Mouse (Mus musculus) intestine, postnatal 0 days (tissue): ENCODE measurements at regions not wholly inside any gene's neighbourhood (a gene's known extent, or its start where the extent isn't known, plus 50 kb on each side); places are given as distances from the start of the nearest gene placed in this dataset.
A peak's percentile ranks its signal among the peaks of the same experiment; 100 is the strongest.
"Not testable (repeated sequence)": the region's sequence is repeated elsewhere in the genome, so short reads cannot be mapped to it uniquely, and the experiment has no call there.

Experiments
- ATAC-seq: fragments of 200-750 bp; cut with Nextera tagmentation; 2 replicates; pipeline ENCODE4 v1.8.0; 2017; ENCODE audit warnings: mild to moderate bottlenecking, moderate TSS enrichment, moderate library complexity
- H3K27ac ChIP-seq: fragments of 300-500 bp; sonication (generic); 2 replicates; pipeline ENCODE4 v1.5.1; 2014; ENCODE audit warnings: mild to moderate bottlenecking, low read depth, low read length, moderate library complexity
- H3K27me3 ChIP-seq: fragments of 300-500 bp; sonication (generic); replicated peaks from 2 replicates; pipeline ENCODE4 v1.6.1; 2014; ENCODE audit warnings: low read length, mixed read lengths; ENCODE audit not compliant: control insufficient read depth, insufficient read depth
- H3K36me3 ChIP-seq: fragments of 300-500 bp; sonication (generic); 2 replicates; pipeline ENCODE4 v1.6.1; 2014; ENCODE audit warnings: mild to moderate bottlenecking, moderate library complexity; ENCODE audit not compliant: control insufficient read depth, insufficient read depth
- H3K4me1 ChIP-seq: fragments of 300-500 bp; sonication (generic); replicated peaks from 2 replicates; pipeline ENCODE4 v1.6.1; 2014; ENCODE audit warnings: antibody characterized with exemption, low read length, mixed read lengths; ENCODE audit not compliant: control insufficient read depth, insufficient read depth
- H3K4me2 ChIP-seq: fragments of 300-500 bp; sonication (generic); replicated peaks from 2 replicates; pipeline ENCODE4 v1.6.1; 2014; ENCODE audit warnings: low read depth, mild to moderate bottlenecking, moderate library complexity
- H3K4me3 ChIP-seq: fragments of 300-500 bp; sonication (generic); 2 replicates; pipeline ENCODE4 v1.5.1; 2014; ENCODE audit warnings: low read depth, low read length
- H3K9ac ChIP-seq: fragments of 300-500 bp; sonication (generic); 2 replicates; pipeline ENCODE4 v1.6.1; 2014; ENCODE audit warnings: mild to moderate bottlenecking, low read depth, low read length
- H3K9me3 ChIP-seq: fragments of 300-500 bp; sonication (generic); 2 replicates; pipeline ENCODE4 v1.6.1; 2016; ENCODE audit warnings: mixed run types; ENCODE audit not compliant: control insufficient read depth
- CTCF ChIP-seq: sonication (generic); IDR thresholded peaks from 2 replicates; pipeline ENCODE4 v1.5.1; 2016; ENCODE audit warnings: low read depth, mild to moderate bottlenecking, control low read depth, antibody characterized with exemption, moderate library complexity
- WGBS: fragments of 180-500 bp; shearing (Covaris S2); extraction: QIAGEN DNeasy Blood & Tissue Kit; methylation state at CpG from one replicate; pipeline ENCODE4 v1.1.7; 2014; 5-methylcytosine and 5-hydroxymethylcytosine counted together

GRCm38 (mm10) chr12:15520783-15521407, 295.8 kb downstream of the Trib2 start:
- no peak for ATAC-seq
- Histone ChIP-seq H3K9ac (no peak overlapping the region), H3K27me3 (no peaks in the 10 kb centered on the region), H3K4me2 (no peak overlapping the region), H3K9me3 (no peaks in the 10 kb centered on the region), H3K27ac (no peak overlapping the region), H3K4me1 (no peaks in the 10 kb centered on the region), H3K4me3 (no peak overlapping the region), H3K36me3 (no peaks in the 10 kb centered on the region)
- no peak for TF ChIP-seq CTCF
- 43% methylated on average over 4 of the region's 4 CpGs for WGBS

DNA sequence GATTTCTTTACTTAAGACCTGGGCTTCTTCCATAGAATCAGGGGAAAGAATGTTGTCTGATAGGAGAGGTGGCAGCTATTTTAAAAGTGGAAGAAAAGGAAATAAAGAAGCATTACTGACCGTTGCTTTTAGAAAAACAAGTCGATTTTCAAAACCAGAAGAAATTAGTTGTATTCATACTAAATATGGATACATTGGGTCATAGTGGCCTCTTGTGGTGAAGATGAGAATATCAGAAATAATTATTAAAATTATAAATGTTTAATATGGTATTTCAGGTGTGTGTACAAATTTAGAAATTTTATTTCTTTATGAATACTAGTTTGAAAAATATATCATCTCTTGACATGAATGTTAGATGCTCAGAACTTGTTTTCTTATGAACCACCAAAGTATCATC, 304.7 kb downstream of the Trib2 start:
- TF ChIP-seq CTCF, result peak; percentile 40
- Histone ChIP-seq H3K9ac (no peak overlapping the region), H3K4me1 (no peaks in the 10 kb centered on the region), H3K27ac (no peak overlapping the region), H3K27me3 (no peaks in the 10 kb centered on the region), H3K9me3 (no peaks in the 10 kb centered on the region), H3K4me3 (no peak overlapping the region), H3K36me3 (no peaks in the 10 kb centered on the region), H3K4me2 (no peak overlapping the region)
- WGBS, result 26% methylated on average over 2 of the region's 2 CpGs
- no peak for ATAC-seq

- Histone ChIP-seq H3K4me1 (no peaks in the 10 kb centered on the region), H3K9ac (no peak overlapping the region), H3K36me3 (no peaks in the 10 kb centered on the region), H3K4me2 (no peak overlapping the region), H3K27me3 (no peaks in the 10 kb centered on the region), H3K9me3 (no peaks in the 10 kb centered on the region), H3K4me3 (no peak overlapping the region), H3K27ac (no peak overlapping the region)
- 21% methylated on average over 7 of the region's 7 CpGs for WGBS
- TF ChIP-seq CTCF, result peak; percentile 72
- ATAC-seq, result no peak
These were observed 309.1 kb downstream of the Trib2 start for GRCm38 (mm10) chr12:15507576-15507975.

DNA sequence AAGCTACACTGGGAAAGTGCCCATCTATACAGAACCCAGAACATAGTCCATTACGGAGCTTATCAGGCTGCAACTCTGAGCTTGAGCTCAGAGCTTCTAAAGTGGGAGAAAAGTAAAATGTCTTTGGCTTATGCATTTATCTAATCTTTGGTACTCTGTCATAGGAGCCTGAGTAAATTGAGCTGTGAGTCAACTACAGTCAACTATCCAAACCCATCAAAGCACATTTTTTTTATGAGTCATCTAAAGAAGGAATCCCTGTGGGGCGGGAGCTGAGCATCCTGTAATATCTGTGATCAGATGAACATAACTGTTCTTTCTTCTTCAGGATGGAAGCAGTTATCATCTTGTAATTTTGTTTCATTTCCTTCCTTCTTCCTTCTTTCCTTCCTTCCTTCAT, 323.1 kb downstream of the Trib2 start:
- ATAC-seq, result no peak

DNA sequence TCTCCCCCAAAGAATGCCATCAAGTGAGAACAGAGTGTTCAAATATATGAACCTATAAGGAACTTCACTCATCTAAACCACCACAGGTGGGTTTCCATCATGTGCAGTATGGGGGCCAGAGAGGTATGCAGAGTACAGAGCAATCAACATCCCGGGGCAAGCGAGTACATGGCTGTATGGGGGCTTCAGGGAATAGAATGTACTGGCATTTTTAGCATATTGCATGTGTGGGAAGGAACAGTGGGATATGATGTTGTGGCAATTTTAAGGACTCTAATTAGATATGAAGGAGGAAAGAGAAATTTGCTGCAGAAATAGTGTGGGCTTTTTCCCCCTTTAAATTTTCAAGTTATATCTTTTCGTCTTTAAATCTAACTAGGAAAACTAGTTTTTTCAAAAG, 344.0 kb downstream of the Trib2 start:
- Histone ChIP-seq H3K27me3 (no peaks in the 10 kb centered on the region), H3K36me3 (no peaks in the 10 kb centered on the region), H3K4me2 (no peak overlapping the region), H3K9me3 (no peaks in the 10 kb centered on the region), H3K9ac (no peak overlapping the region), H3K27ac (no peak overlapping the region), H3K4me1 (no peaks in the 10 kb centered on the region), H3K4me3 (no peak overlapping the region)
- no peak for ATAC-seq
- 83% methylated on average over 3 of the region's 3 CpGs for WGBS
- no peak for TF ChIP-seq CTCF

More for the DNA sequence above, 323.1 kb downstream of the Trib2 start:
- H3K27me3 ChIP-seq, result no peaks in the 10 kb centered on the region
- no peak overlapping the region for H3K4me2 ChIP-seq
- H3K4me1 ChIP-seq, result no peaks in the 10 kb centered on the region
- H3K9me3 ChIP-seq, result no peaks in the 10 kb centered on the region
- no peaks in the 10 kb centered on the region for H3K36me3 ChIP-seq
- H3K4me3 ChIP-seq, result no peak overlapping the region
- H3K27ac ChIP-seq, result no peak overlapping the region
- 81% methylated on average over 2 of the region's 2 CpGs for WGBS
- no peak for TF ChIP-seq CTCF
- H3K9ac ChIP-seq, result no peak overlapping the region

GRCm38 (mm10) chr12:15459429-15459828, 357.3 kb downstream of the Trib2 start:
- no peak overlapping the region for H3K4me2 ChIP-seq
- no peak overlapping the region for H3K9ac ChIP-seq
- H3K4me1 ChIP-seq, result no peaks in the 10 kb centered on the region
- no peaks in the 10 kb centered on the region for H3K27me3 ChIP-seq
- no peak overlapping the region for H3K27ac ChIP-seq
- H3K36me3 ChIP-seq, result no peaks in the 10 kb centered on the region
- no peak for TF ChIP-seq CTCF
- H3K4me3 ChIP-seq, result no peak overlapping the region
- 81% methylated on average over 1 of the region's 1 CpGs for WGBS
- no peaks in the 10 kb centered on the region for H3K9me3 ChIP-seq
- no peak for ATAC-seq

GRCm38 (mm10) chr12:15456369-15456768, 360.4 kb downstream of the Trib2 start:
- ATAC-seq, H3K27ac ChIP-seq, H3K36me3 ChIP-seq: not testable (repeated sequence)

More at GRCm38 (mm10) chr12:15456369-15456768, 360.4 kb downstream of the Trib2 start:
- H3K9me3 ChIP-seq, H3K27me3 ChIP-seq, H3K4me1 ChIP-seq, H3K9ac ChIP-seq, H3K4me2 ChIP-seq, H3K4me3 ChIP-seq: not testable (repeated sequence)
